Mouse (Mus musculus) liver, embryonic 12.5 days (tissue): ENCODE results near the gene Pip5k1a. TPM values are rescaled to one million over a fixed set of nuclear protein-coding genes. Genes with fewer than 3 reads are reported as not detected.
"Not testable (repeated sequence)": the region's sequence is repeated elsewhere in the genome, so short reads cannot be mapped to it uniquely, and the experiment has no call there.

Experiments
- ATAC-seq: fragments of 200-750 bp; cut with Nextera tagmentation; 2 replicates; pipeline ENCODE4 v1.8.0; 2017; ENCODE audit warnings: moderate number of reproducible peaks, mild to moderate bottlenecking, moderate library complexity
- H3K27ac ChIP-seq: fragments of 300-500 bp; sonication (generic); 2 replicates; pipeline ENCODE4 v1.5.1; 2016; ENCODE audit warnings: mild to moderate bottlenecking
- H3K27me3 ChIP-seq: fragments of 300-500 bp; sonication (generic); replicated peaks from 2 replicates; pipeline ENCODE4 v1.6.1; 2016; ENCODE audit warnings: mild to moderate bottlenecking, moderate library complexity
- H3K36me3 ChIP-seq: fragments of 300-500 bp; sonication (generic); 2 replicates; pipeline ENCODE4 v1.6.1; 2016; ENCODE audit warnings: mild to moderate bottlenecking, moderate library complexity
- H3K4me1 ChIP-seq: fragments of 300-500 bp; sonication (generic); 2 replicates; pipeline ENCODE4 v1.6.1; 2016
- H3K4me2 ChIP-seq: fragments of 300-500 bp; sonication (generic); 2 replicates; pipeline ENCODE4 v1.6.1; 2016; ENCODE audit warnings: mild to moderate bottlenecking, moderate library complexity
- H3K4me3 ChIP-seq: fragments of 300-500 bp; sonication (generic); 2 replicates; pipeline ENCODE4 v1.5.1; 2016; ENCODE audit warnings: mild to moderate bottlenecking, moderate library complexity
- H3K9ac ChIP-seq: fragments of 300-500 bp; sonication (generic); 2 replicates; pipeline ENCODE4 v1.6.1; 2016; ENCODE audit warnings: mild to moderate bottlenecking, moderate library complexity
- H3K9me3 ChIP-seq: fragments of 300-500 bp; sonication (generic); replicated peaks from 2 replicates; pipeline ENCODE4 v1.6.1; 2016; ENCODE audit warnings: mild to moderate bottlenecking, moderate library complexity
- WGBS: fragments of 180-500 bp; shearing (Covaris S2); methylation state at CpG from one replicate; pipeline ENCODE4 v1.1.7; 2016; ENCODE audit not compliant: insufficient replicate concordance; 5-methylcytosine and 5-hydroxymethylcytosine counted together
- polyA plus RNA-seq: library from polyadenylated mRNA; unstranded; fragments of >200 nt; fragmentation: Nextera tagmentation; extraction: Ambion mirVana; gene quantifications from 2 replicates; pipeline ENCODE4 v1.2.1, GENCODE M21; 2016

Pip5k1a gene
- polyA plus RNA-seq, 1 experiment from 2014 or later: 11.3 TPM

DNA sequence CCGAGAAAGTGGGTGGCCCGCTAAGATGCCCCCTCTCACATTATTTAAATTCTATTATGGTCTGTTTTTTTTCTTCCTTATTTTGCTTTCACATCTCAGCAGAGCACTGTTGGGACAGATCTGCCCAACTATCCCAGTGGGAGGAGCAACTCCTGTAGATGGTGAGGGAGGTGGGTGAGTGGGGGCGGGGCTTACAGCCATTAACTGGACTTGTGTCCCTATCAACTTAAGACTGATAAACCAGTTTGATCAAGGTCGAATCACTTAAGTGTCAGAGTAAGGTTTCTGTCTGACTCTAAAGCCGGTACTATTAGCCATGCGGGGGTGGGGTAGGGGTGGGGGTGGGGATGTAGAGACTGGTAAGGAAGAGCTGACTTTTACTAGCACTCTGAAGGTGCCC lies 28.3 kb upstream of the Pip5k1a start:
- Histone ChIP-seq H3K27ac (peak overlapping the region; percentile 58), H3K9me3 (no peaks in the 10 kb centered on the region), H3K27me3 (no peaks in the 10 kb centered on the region), H3K9ac (peak overlapping the region; percentile 55), H3K36me3 (peaks cover 33% of the 10 kb centered on the region), H3K4me1 (peaks cover 37% of the 10 kb centered on the region), H3K4me2 (peak overlapping the region; percentile 76), H3K4me3 (peak overlapping the region; percentile 57)
- ATAC-seq: peak; percentile 57
- 4% methylated on average over 6 of the region's 6 CpGs for WGBS

DNA sequence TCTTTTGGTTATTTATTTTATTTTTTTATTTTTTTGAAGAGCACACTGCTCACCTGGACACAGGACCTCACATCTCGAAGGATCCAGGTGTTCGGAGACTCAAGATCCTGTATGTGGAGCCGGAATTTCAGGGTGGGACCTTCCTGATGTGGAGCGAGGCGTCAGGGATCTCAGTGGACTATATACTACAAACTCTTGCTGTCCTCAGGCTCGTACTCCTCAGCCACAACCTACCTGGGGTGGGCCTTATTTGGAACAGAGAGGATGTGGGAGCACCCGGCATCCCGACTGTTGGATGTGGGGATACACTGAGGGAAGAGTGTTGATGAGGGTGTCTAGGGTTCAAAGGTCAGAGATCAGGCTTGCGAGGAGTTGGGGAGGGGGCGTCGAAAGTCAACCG lies 27.4 kb upstream of the Pip5k1a start:
- peak; percentile 66 for ATAC-seq
- not testable (repeated sequence) for H3K9me3 ChIP-seq, H3K9ac ChIP-seq, H3K27ac ChIP-seq, H3K27me3 ChIP-seq, H3K4me2 ChIP-seq
- peak overlapping the region; percentile 79 for H3K4me3 ChIP-seq
- WGBS: no CpG with 5 or more reads among the region's 12 CpGs
- peaks cover 29% of the 10 kb centered on the region for H3K4me1 ChIP-seq
- peaks cover 35% of the 10 kb centered on the region for H3K36me3 ChIP-seq

DNA sequence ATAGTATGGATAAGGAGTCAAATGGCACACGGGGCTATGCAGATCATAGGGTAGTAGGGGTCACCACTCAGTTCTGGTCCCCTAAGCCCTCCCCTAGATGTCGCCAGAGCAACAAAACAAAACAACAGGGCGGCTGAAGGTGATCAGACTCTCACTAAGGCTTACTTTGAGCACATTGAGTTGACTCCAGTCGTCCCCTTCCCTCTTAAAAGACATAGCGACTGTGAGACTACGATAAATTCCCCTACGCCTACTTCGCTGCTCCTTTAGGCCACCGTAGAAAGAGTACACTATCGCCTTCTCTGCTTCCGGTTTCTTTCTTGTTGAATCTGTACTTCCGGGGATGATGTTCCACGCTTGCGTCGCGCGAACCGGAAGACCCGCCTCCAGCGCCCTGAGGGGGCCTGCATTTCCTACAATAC lies 27.0 kb upstream of the Pip5k1a start, which contains the start of the genes Scnm1 and Lysmd1:
Scnm1 (minus strand) TSS at position 332 of the 422 bp plus-strand sequence.
Lysmd1 (plus strand) TSS at position 409 of the 422 bp plus-strand sequence.
- Histone ChIP-seq H3K9ac (peak within 1 kb of the TSS; percentile 81), H3K27me3 (no peaks in the 10 kb centered on the region), H3K27ac (peak within 1 kb of the TSS; percentile 80), H3K9me3 (no peaks in the 10 kb centered on the region), H3K4me1 (peaks cover 29% of the 10 kb centered on the region), H3K36me3 (peaks cover 37% of the 10 kb centered on the region), H3K4me3 (peak within 1 kb of the TSS; percentile 79), H3K4me2 (peak within 1 kb of the TSS; percentile 84)
- peak; percentile 90 for ATAC-seq
- 1% methylated on average over 20 of the region's 20 CpGs for WGBS

DNA sequence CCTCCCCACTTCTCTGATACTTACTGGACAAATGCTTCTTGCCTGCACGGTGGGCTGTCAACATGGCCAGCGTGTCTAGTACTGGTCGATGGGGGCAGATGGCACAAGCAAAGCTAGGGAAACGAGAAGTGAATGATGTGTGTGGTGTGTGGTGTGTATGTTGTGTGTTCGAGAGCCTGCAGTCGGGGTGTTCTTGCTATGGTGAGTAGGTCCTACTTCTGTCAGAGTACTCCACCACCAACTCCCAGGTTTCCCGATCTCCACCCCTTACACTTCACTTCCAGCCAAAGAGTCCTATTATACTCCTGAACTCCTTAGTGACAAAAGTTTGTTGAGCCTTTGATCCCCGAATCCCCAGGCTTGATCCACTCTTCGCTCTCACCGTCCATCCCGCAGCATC lies 26.4 kb upstream of the Pip5k1a start:
- 47% methylated on average over 11 of the region's 11 CpGs for WGBS
- no peaks in the 10 kb centered on the region for H3K9me3 ChIP-seq
- H3K4me3 ChIP-seq: peak overlapping the region; percentile 79
- H3K27me3 ChIP-seq: no peaks in the 10 kb centered on the region
- H3K4me2 ChIP-seq: peak overlapping the region; percentile 84
- peak overlapping the region; percentile 80 for H3K27ac ChIP-seq
- H3K36me3 ChIP-seq: peaks cover 36% of the 10 kb centered on the region
- H3K4me1 ChIP-seq: peaks cover 29% of the 10 kb centered on the region
- no peak; the same call in 1 of the 2 replicates for ATAC-seq
- H3K9ac ChIP-seq: peak overlapping the region; percentile 81

DNA sequence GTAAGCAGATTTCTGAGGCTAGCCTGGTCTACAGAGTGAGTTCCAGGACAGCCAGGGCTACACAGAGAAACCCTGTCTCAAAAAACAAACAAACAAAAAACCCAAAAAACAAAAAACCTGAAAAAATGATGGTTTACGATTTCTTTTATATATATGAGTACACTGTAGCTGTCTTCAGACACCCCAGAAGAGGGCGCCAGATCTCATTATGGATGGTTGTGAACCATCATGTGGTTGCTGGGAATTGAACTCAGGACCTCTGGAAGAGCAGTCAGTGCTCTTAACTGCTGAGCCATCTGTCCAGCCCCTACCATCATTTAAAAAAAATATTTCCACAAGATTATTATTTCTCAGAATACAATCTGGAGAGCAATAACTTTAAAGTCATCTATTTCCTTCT lies 25.7 kb upstream of the Pip5k1a start:
- H3K9ac ChIP-seq, H3K4me2 ChIP-seq, H3K27me3 ChIP-seq, ATAC-seq, H3K9me3 ChIP-seq, H3K27ac ChIP-seq, H3K4me3 ChIP-seq: not testable (repeated sequence)
- H3K36me3 ChIP-seq: peaks cover 32% of the 10 kb centered on the region
- 76% methylated on average over 2 of the region's 2 CpGs for WGBS
- peaks cover 29% of the 10 kb centered on the region for H3K4me1 ChIP-seq

DNA sequence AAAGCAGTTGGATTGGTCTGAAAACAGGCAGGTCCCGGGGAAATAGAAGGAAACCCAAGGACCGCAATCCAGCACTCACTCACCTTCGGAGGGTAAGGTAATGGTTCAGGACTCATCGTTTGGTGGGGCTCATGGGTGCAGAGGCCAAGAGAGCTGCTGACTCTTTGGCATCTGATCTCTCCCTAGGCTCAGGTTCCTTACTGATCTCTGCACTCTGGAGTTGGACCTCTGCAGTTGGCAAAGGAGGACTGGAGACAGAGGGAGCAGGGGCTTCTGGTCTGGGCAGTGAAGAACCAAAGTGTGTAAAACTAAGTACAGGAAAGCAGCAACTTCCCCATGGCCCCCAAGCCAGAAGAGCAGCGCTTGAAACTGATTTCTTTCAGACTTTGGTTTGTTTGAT lies 23.4 kb upstream of the Pip5k1a start:
- no peak overlapping the region for H3K4me3 ChIP-seq
- peaks cover 13% of the 10 kb centered on the region for H3K4me1 ChIP-seq
- H3K9ac ChIP-seq: no peak overlapping the region
- H3K9me3 ChIP-seq: no peaks in the 10 kb centered on the region
- H3K4me2 ChIP-seq: no peak overlapping the region
- H3K27ac ChIP-seq: no peak overlapping the region
- ATAC-seq: no peak
- no peaks in the 10 kb centered on the region for H3K27me3 ChIP-seq
- peaks cover 32% of the 10 kb centered on the region for H3K36me3 ChIP-seq
- WGBS: 80% methylated on average over 5 of the region's 5 CpGs

DNA sequence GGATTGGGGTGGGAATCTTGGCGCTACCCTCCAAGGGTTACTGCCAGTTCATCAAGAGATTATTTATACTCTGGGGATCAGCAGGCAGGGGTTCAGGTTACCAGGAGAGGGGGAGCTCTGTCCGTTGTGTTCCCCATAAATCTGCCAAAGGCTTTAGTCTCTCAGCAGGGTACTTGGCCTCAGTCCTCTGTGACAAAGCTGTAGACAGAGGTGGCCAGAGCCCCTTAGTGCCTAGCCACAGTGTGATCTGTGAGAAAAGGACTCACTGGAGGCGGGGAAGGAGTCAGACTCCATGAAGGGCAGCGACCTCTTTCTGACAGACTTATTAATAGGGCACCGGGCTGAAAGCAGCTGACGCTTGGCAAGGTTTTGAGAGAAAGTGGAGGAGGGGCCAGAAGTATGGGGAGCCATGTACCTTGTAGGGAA lies 22.5 kb upstream of the Pip5k1a start:
- H3K27ac ChIP-seq: no peak overlapping the region
- H3K36me3 ChIP-seq: peaks cover 32% of the 10 kb centered on the region
- H3K9ac ChIP-seq: no peak overlapping the region
- no peaks in the 10 kb centered on the region for H3K27me3 ChIP-seq
- no peak overlapping the region for H3K4me2 ChIP-seq
- no peak for ATAC-seq
- WGBS: 70% methylated on average over 6 of the region's 6 CpGs
- H3K4me3 ChIP-seq: no peak overlapping the region
- H3K4me1 ChIP-seq: peaks cover 15% of the 10 kb centered on the region
- H3K9me3 ChIP-seq: no peaks in the 10 kb centered on the region

DNA sequence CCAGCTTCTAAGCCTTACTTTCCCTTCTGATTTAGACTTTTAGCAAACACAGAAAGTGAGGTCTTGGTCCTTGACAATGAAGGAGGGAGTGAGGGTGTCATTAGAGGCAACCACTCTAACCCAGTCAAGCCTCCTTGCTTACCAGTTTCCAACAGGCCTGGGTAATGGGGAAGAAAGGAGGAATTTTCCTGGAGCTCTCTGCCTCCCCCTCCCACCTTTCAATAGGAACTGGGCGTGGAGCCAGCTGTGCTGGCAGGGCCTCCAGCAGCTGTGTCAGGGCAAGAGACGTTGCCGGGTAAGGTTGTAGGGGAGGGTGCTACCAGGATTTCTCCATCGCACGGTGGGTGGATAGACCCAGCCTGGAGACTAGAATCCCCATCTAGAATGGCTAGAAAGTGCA lies 18.2 kb upstream of the Pip5k1a start:
- Histone ChIP-seq H3K27ac (no peak overlapping the region), H3K27me3 (no peaks in the 10 kb centered on the region)
- no peak for ATAC-seq

DNA sequence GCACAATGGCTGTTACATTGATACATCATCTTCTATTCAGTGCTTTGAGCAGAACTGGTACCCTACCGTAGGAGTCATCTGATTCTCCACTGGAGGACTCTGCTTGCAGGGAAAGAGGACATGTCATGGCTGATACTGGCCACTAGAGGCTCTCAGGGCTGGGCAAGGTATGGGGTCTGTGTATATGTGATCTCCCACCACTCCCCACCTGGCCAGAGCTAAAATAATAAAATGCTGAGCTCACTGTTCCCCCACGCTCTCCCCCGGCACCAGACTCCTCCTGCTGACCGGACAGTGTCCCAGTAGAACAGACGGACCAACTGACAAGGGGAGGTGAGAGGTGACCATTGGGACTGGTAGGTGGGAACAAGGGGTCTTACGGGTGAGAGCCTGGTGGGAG lies 17.5 kb upstream of the Pip5k1a start, which contains the start of gene Tmod4:
Tmod4 (plus strand) TSS at position 231 of the 400 bp plus-strand sequence.
- Histone ChIP-seq H3K27ac (0 out of 2 replicates have a peak within 1 kb of the TSS, but pooled peaks have one; percentile 13), H3K9ac (no peak within 1 kb of the TSS), H3K4me1 (peaks cover 7% of the 10 kb centered on the region), H3K4me3 (no peak within 1 kb of the TSS), H3K9me3 (no peaks in the 10 kb centered on the region), H3K36me3 (peaks cover 39% of the 10 kb centered on the region), H3K4me2 (no peak within 1 kb of the TSS), H3K27me3 (no peaks in the 10 kb centered on the region)
- ATAC-seq: 0 out of 2 replicates have a peak, but pooled peaks have one; percentile 16
- WGBS: 52% methylated on average over 6 of the region's 6 CpGs

More for the DNA sequence above, 18.2 kb upstream of the Pip5k1a start:
- Histone ChIP-seq H3K4me2 (no peak overlapping the region), H3K36me3 (peaks cover 39% of the 10 kb centered on the region), H3K9ac (no peak overlapping the region), H3K4me1 (peaks cover 7% of the 10 kb centered on the region), H3K4me3 (no peak overlapping the region), H3K9me3 (no peaks in the 10 kb centered on the region)
- WGBS: 59% methylated on average over 5 of the region's 5 CpGs

DNA sequence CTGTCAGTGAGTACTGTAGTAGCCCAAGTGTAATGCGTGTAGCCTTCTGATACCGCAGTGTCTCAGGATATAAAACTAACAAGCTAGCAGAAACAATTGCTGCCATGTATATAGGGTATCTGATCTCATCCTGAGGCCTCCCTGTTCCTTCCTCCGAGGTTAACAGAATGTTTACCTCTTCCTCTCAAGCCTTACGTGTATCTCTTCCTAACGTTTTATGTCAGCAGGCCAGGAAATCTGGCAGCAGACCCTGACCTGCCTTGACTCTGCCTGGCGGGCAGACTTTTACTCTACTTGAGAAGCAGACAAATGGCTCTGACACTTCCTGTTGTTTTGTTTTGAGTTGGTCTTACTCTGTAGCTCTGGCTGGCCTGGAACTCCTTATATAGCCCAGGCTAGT lies 14.8 kb upstream of the Pip5k1a start:
- H3K27me3 ChIP-seq: no peaks in the 10 kb centered on the region
- H3K4me2 ChIP-seq: no peak overlapping the region
- 55% methylated on average over 6 of the region's 6 CpGs for WGBS
- H3K36me3 ChIP-seq: peaks cover 55% of the 10 kb centered on the region
- no peaks in the 10 kb centered on the region for H3K9me3 ChIP-seq
- H3K9ac ChIP-seq: no peak overlapping the region
- H3K4me1 ChIP-seq: peaks cover 7% of the 10 kb centered on the region
- H3K27ac ChIP-seq: peak overlapping the region; percentile 36; the same call in 1 of the 2 replicates
- H3K4me3 ChIP-seq: no peak overlapping the region
- 0 out of 2 replicates have a peak, but pooled peaks have one; percentile 24 for ATAC-seq

DNA sequence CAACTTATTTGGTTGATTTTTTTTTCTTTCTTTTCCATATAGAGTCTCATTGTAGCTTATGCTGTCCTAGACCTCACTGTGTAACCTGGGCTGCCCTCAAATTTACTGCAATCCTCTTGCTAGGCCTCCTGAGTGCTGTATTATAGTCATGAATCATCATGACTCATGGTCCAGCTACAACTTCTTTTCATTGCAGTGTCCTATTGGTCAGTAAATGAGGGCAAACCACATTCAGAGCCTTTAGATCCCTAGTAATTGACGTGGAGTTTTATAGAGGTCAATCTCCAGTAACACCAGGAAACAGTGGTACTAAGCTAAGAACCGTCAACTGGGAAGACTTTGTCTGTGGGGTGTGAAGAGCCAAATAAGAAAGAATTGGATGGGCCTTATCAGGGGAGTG lies 11.0 kb upstream of the Pip5k1a start:
- ATAC-seq: no peak
- H3K9me3 ChIP-seq: no peaks in the 10 kb centered on the region
- no peak overlapping the region for H3K9ac ChIP-seq
- H3K36me3 ChIP-seq: peaks cover 70% of the 10 kb centered on the region
- H3K4me3 ChIP-seq: no peak overlapping the region
- H3K4me1 ChIP-seq: peaks cover 5% of the 10 kb centered on the region
- no peak overlapping the region for H3K4me2 ChIP-seq
- H3K27ac ChIP-seq: no peak overlapping the region
- no peaks in the 10 kb centered on the region for H3K27me3 ChIP-seq
- 88% methylated on average over 2 of the region's 2 CpGs for WGBS

DNA sequence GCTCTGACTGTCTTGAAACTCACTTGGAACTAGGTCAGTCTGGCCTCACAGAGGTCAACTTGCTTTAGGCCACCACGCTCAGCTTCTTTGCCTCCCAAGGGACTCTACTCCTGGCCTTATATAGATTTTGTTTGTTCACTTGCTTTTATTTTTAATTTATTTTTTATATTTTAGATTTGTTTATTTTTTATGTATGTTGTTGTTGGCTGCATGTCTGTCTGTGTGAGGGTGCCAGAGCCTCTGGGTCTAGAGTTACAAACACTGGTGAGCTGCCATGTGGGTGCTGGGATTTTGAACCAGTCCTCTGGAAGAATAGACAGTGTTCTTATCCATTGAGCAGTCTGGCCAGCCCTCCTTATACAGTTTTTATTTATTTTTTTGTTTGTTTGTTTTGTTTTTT lies 6.0 kb upstream of the Pip5k1a start:
- Histone ChIP-seq H3K4me1 (peaks cover 40% of the 10 kb centered on the region), H3K4me2 (peak overlapping the region; percentile 70), H3K27ac (0 out of 2 replicates have a peak overlapping the region, but pooled peaks have one; percentile 0), H3K27me3 (no peaks in the 10 kb centered on the region), H3K9ac (no peak overlapping the region; the same call in 1 of the 2 replicates), H3K36me3 (peaks cover 24% of the 10 kb centered on the region), H3K9me3 (no peaks in the 10 kb centered on the region), H3K4me3 (no peak overlapping the region)
- ATAC-seq: no peak
- 89% methylated on average over 1 of the region's 1 CpGs for WGBS
